Mouse (Mus musculus): ENCODE measurements around the gene Raf1. TPM values are rescaled to one million over a fixed set of nuclear protein-coding genes. Genes with fewer than 3 reads are reported as not detected.

Raf1 gene
- polyA plus RNA-seq, 1 experiment from 2014 or later: 136 TPM

DNA sequence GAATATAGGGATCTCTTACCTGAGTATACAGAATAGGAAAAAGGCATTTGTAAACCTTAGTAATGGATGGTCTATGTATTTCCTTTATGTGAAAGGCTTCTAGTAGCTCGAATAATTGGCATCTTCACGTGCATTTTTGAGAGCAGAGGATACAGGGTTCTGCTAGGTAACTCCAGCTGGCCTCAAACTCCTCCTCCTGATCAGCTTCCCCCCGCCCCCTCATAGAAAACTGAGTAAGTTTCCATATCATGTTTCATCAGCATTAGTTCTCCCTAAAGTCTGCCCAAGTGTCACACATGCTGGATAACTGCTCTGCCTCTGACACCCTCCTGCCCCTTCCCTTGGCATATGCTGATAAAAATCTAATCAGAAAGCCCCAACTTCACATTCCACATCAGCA is 95.6 kb downstream of the Raf1 start:
- Histone ChIP-seq H3K27me3 (no peaks in the 10 kb centered on the region), H3K9me3 (no peaks in the 10 kb centered on the region), H3K27ac (replicated peaks) (no peak overlapping the region), H3K4me2 (no peak overlapping the region), H3K4me1 (replicated peaks) (no peaks in the 10 kb centered on the region), H3K9ac (no peak overlapping the region), H3K36me3 (peaks cover 41% of the 10 kb centered on the region), H3K4me3 (no peak overlapping the region)
- 90% methylated on average over 3 of the region's 3 CpGs for WGBS
- ATAC-seq (ENCODE audit: low FRiP score, low read depth): no peak

DNA sequence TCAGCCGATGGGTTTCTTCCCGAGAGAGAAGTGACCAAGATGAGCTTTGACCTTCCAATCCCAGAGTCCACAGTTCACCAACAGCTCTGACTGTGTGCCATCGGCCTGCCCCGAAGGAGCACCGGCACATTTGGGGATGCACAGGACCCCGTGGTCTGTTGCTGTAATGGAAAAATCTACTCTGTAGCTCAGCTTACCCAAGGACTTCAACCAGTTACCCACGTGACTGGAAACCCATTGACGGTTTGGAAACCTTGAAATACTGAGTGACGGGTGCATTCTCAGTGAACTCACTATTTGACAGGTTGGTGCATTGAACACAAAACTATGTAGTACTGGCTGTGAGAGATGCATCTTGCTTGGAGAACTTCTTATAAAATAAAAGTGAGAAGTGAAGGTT is 98.5 kb downstream of the Raf1 start:
- Histone ChIP-seq H3K27ac (replicated peaks) (no peak overlapping the region), H3K27me3 (no peaks in the 10 kb centered on the region), H3K9me3 (no peaks in the 10 kb centered on the region), H3K4me2 (no peak overlapping the region), H3K9ac (no peak overlapping the region), H3K4me1 (replicated peaks) (no peaks in the 10 kb centered on the region), H3K36me3 (peaks cover 50% of the 10 kb centered on the region), H3K4me3 (no peak overlapping the region)
- 93% methylated on average over 9 of the region's 9 CpGs for WGBS
- ATAC-seq (ENCODE audit: low FRiP score, low read depth): no peak

- no peak overlapping the region for H3K27ac ChIP-seq (replicated peaks)
- H3K9me3 ChIP-seq: no peaks in the 10 kb centered on the region
- ATAC-seq (ENCODE audit: low FRiP score, low read depth): no peak
- no peak overlapping the region for H3K4me3 ChIP-seq
- no peaks in the 10 kb centered on the region for H3K27me3 ChIP-seq
- no peak overlapping the region for H3K4me2 ChIP-seq
- 90% methylated on average over 5 of the region's 5 CpGs for WGBS
- H3K9ac ChIP-seq: no peak overlapping the region
- no peaks in the 10 kb centered on the region for H3K4me1 ChIP-seq (replicated peaks)
- H3K36me3 ChIP-seq: peaks cover 53% of the 10 kb centered on the region
Observed at GRCm38 (mm10) chr6:115577407-115577806, 99.0 kb downstream of the Raf1 start.

DNA sequence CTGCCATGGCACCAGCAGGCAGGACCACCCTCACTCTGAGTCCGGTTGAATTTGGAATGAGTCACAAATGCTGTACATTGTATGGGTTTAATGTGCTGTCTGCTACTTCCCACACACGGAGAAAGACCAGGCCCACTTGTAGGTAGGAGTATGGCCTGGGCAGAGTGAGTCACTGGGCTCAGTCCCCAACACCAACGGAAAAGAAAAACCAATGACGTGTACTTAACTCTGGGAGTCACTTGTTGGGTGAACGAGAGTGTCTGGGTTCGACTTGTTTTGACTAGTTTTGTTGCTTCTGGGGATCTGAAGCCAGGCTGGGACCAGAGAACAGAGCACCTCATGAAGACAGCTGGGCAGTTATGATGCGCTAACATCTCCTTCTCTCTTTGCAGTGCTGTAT is 102.3 kb downstream of the Raf1 start:
- no peaks in the 10 kb centered on the region for H3K4me1 ChIP-seq (replicated peaks)
- H3K27me3 ChIP-seq: no peaks in the 10 kb centered on the region
- no peaks in the 10 kb centered on the region for H3K9me3 ChIP-seq
- H3K27ac ChIP-seq (replicated peaks): no peak overlapping the region
- H3K9ac ChIP-seq: no peak overlapping the region
- H3K4me2 ChIP-seq: no peak overlapping the region
- peaks cover 65% of the 10 kb centered on the region for H3K36me3 ChIP-seq
- H3K4me3 ChIP-seq: no peak overlapping the region
- WGBS: 92% methylated on average over 7 of the region's 7 CpGs
- no peak for ATAC-seq (ENCODE audit: low FRiP score, low read depth)

Other genes with a start within 250 kb of the Raf1 start
- 30.3 and 35.3 TPM in 2 replicates for gene Tsen2, start 132.0 kb downstream of the Raf1 start, polyA plus RNA-seq (2015; fragmentation: Nextera tagmentation; extraction: Ambion mirVana)
- gene Mkrn2os, start 84.1 kb downstream of the Raf1 start, polyA plus RNA-seq (2015; fragmentation: Nextera tagmentation; extraction: Ambion mirVana): 0.35 and 0.49 TPM in 2 replicates
- gene Mkrn2, start 74.7 kb downstream of the Raf1 start, polyA plus RNA-seq (2015; fragmentation: Nextera tagmentation; extraction: Ambion mirVana): 32.0 and 36.7 TPM in 2 replicates
- 1.5 and 2.0 TPM in 2 replicates for gene Tmem40, start 85.8 kb upstream of the Raf1 start, polyA plus RNA-seq (2015; fragmentation: Nextera tagmentation; extraction: Ambion mirVana)
- gene Cand2, start 97.9 kb upstream of the Raf1 start, polyA plus RNA-seq (2015; fragmentation: Nextera tagmentation; extraction: Ambion mirVana): 12.8 and 12.9 TPM in 2 replicates
- 948 and 1,117 TPM in 2 replicates for gene Rpl32, start 132.1 kb upstream of the Raf1 start, polyA plus RNA-seq (2015; fragmentation: Nextera tagmentation; extraction: Ambion mirVana)
- 2.6 and 2.9 TPM in 2 replicates for gene Efcab12, start 161.8 kb upstream of the Raf1 start, polyA plus RNA-seq (2015; fragmentation: Nextera tagmentation; extraction: Ambion mirVana)
- 8.8 and 10.9 TPM in 2 replicates for gene Mbd4, start 176.7 kb upstream of the Raf1 start, polyA plus RNA-seq (2015; fragmentation: Nextera tagmentation; extraction: Ambion mirVana)
- 28.9 and 31.5 TPM in 2 replicates for gene Ift122, start 176.8 kb upstream of the Raf1 start, polyA plus RNA-seq (2015; fragmentation: Nextera tagmentation; extraction: Ambion mirVana)

Measured in hindbrain, embryonic 15.5 days (tissue).